Mouse (Mus musculus) v-Abl transformed pro-B cells (cell line): ENCODE measurements around the gene 4930412O13Rik.

ENCODE experiments used
- in situ Hi-C, 2 experiments: fragments of 400-800 bp; cut with MboI; formaldehyde crosslinking; loops; one replicate each; pipeline ENCODE4 v1.15.1; 2025; ENCODE audit not compliant: unreplicated experiment in 2 of 2

The 4930412O13Rik gene

DNA sequence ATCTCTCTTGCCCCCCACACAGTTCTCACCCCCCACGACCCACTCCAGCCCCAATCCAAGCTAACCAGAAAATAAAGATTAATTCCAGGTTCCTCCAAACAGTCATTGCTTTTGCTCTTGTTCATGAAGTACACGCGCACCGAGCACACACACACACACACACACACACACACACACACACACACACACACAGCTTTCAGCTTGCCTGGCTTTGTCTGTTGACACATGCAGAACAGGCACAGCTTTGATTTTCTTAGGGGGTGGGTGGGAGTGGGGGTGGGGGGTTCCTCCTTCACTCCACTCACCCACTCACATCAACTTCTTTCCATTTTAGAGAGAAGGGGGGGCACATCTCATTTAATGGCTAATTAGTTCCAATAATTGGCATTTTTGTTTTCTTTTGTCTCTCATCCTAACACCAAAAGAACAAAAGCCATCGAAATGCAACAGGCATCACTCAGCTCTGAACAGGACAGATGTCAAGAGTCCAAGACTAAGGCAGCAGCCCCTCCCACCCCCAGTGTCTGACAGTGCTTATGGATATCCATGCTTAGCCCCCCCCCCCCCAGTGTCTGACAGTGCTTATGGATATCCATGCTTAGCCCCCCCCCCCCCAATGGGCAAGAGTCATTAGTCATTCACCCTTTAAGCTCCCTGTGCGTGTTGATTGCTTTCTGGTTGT is 12.4 kb downstream of the 4930412O13Rik start:
- in situ Hi-C loops, result loop anchor here (10.0 to 25.0 kb wide), 2 partner anchors 394 to 401 kb away; no protein-coding TSS in a partner anchor

DNA sequence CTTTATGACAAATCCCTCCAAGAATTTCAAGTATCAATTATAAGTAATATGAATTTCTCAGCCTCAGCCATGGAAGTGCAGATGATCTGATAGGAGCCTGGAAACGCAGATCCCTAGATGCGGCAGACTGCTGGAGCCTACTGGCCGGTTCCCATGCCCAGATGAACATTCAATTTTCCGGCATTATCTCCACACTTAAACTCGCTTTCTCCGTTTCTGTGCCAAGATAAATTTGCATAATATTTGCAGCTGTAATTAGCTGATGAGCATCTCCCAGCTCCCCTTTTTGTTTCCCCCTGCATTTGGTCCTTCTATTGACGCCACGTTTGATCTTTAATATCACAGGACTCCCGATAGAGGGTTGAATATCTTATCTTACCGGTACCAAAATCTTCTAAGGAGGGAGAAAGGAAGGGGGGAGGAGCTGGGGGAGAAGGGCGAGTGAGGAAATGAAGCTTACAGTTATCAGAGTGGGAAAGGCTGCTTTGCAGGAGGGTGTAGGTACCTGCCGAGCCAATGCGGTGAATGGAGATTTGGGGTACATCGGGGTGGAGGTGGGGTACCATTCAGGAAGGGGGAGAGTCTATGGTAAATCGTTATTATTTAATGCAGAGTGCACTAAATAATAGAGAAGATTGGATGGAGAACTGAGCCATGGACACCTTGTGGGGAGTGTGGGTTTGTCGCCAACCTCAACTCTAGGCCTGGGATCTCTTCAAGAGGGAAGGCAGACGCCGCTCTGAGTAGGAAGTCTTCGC is 14.0 kb downstream of the 4930412O13Rik start:
- in situ Hi-C loops, result loop anchor here (10.0 to 25.0 kb wide), 2 partner anchors 392 to 400 kb away; no protein-coding TSS in a partner anchor

DNA sequence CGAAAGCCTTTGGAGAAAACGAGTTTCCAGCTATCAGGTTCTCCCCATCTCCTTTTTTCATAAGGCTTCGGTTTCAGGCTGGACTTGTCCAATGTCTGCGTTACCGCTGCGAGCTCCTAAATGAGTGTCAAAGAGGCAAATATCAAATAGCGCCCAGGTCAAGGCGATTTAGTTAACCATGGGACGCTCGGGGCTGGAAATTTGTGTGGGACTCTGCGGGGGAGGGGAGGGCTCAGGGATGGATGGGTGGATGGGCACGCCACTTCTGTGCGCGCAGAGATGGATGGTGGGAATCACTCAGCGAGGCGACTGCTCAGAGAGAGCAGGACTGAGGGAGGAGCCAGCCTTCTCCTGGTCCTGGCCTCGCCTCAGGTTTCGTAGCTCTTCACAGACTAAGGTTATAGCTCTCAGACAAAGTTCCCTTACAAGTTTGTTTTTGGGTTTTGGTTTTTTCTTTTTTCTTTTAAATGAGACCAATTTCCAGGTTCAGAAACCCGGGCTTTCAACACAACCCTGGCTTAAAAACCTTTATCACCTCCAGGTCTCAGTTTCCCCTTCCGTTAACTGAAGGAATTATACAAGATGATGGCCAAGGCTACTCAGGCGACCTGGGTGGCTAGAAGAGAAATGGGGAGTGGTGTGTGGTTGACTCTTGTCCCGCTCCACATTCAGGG is 15.2 kb downstream of the 4930412O13Rik start:
- in situ Hi-C loops, result loop anchor here (10.0 to 25.0 kb wide), 2 partner anchors 391 to 399 kb away; no protein-coding TSS in a partner anchor

GRCm38 (mm10) chr2:9897846-9898245 is 16.8 kb downstream of the 4930412O13Rik start:
- in situ Hi-C loops, result loop anchor here (10.0 to 25.0 kb wide), 2 partner anchors 389 to 397 kb away; no protein-coding TSS in a partner anchor

DNA sequence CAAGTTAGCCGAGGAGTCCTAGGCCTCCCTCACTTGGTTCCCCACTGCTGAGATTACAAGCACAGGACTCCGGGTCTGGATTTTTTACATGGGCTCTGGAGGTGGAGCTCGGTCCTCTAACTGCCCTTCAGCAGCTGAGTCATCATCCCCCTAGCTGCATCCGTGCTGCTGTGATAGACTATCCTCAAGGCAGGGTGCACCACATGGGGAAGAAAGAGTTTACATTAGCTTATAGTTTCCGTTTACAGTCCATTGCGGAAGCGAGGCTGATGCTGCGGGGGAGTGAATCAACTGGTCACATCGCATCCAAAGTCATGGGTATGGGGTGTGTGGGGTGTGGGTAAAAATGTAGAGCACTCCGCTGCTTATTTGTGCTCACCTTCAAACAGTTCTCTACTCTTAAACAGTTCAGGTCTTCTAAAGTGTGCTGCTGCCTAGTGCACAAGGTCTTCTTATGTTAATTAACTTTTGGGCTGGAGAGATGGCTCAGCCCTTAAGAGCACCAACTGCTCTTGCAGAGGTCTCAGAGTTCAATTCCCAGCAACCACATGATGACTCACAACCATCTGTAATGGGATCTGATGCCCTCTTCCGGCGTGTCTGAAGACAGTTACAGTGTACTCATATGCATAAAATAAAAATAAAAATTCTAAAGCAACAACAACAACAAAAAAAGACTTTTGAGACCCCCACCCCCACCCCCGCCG is 23.0 kb downstream of the 4930412O13Rik start:
- in situ Hi-C loops, result no loop called here

- in situ Hi-C loops, result no loop called here
These were observed 24.9 kb downstream of the 4930412O13Rik start for GRCm38 (mm10) chr2:9905995-9906394.

GRCm38 (mm10) chr2:9917602-9918001 is 36.5 kb downstream of the 4930412O13Rik start:
- in situ Hi-C loops, result no loop called here

- in situ Hi-C loops, result no loop called here
These were observed 37.8 kb downstream of the 4930412O13Rik start for GRCm38 (mm10) chr2:9918691-9919471.

GRCm38 (mm10) chr2:9926194-9926904 is 45.3 kb downstream of the 4930412O13Rik start:
- in situ Hi-C loops, result no loop called here

- in situ Hi-C loops, result no loop called here
These were observed 45.8 kb downstream of the 4930412O13Rik start for GRCm38 (mm10) chr2:9926905-9927283.
